Mouse (Mus musculus) adrenal gland, postnatal 36 days (tissue): ENCODE results near the gene Nlrx1. TPM values are rescaled to one million over a fixed set of nuclear protein-coding genes. Genes with fewer than 3 reads are reported as not detected.

Source experiments
- DNase-seq, 2 experiments: peaks; one replicate each; pipeline ENCODE4 v3.0.0; 2021; ENCODE audit warnings: mixed read lengths in 1 of 2
- total RNA-seq, 2 experiments: library from RNA; stranded (reverse); gene quantifications; 2 replicates each; pipeline ENCODE4 v1.2.3; 2021

Nlrx1 gene
- total RNA-seq, 2 experiments from 2014 or later = 14.9 to 32.2 TPM

- no peak for DNase-seq
These were observed 31.8 kb downstream of the Nlrx1 start for GRCm38 (mm10) chr9:44236601-44237000.

GRCm38 (mm10) chr9:44234479-44235427 is 33.6 kb downstream of the Nlrx1 start:
- peak; percentile 79 to 86 for DNase-seq

DNA sequence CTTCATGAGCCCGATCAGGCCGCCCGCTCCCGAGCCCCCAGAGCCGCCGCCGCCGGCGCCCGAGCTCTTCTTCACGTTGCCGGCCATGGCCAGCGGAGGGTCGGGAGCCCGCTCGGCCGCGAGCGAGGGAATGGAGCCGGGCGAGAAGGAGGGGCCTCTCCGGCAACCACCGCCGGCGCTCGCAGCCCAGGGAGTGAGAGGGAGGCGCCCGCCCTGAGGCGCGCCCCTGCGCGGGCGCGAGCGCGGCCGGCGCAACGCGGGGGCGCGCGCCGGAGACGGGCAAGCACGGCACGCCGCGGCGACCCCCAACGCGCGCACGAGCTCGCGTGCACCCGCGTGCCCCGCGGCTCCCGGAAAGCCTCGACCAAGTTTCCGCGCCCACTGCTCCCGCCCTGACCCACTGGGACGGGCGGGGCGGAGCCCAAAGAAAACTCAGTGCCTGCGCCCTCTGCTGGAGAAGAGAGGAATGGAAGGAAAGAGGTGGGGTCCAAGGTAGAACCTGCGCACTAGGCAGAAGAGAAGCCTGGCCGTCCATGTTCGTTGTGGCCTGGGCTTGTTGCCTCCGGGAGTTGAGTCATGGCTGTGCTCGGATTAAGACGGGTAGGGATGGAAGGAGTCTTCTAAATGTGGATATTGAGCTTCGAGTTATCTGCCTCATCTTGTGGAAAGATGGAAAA is 34.5 kb downstream of the Nlrx1 start, which contains the start of gene Cbl:
TSS of gene Cbl (minus strand) at position 248 of the 677 bp plus-strand sequence.
- DNase-seq = peak; percentile 98

DNA sequence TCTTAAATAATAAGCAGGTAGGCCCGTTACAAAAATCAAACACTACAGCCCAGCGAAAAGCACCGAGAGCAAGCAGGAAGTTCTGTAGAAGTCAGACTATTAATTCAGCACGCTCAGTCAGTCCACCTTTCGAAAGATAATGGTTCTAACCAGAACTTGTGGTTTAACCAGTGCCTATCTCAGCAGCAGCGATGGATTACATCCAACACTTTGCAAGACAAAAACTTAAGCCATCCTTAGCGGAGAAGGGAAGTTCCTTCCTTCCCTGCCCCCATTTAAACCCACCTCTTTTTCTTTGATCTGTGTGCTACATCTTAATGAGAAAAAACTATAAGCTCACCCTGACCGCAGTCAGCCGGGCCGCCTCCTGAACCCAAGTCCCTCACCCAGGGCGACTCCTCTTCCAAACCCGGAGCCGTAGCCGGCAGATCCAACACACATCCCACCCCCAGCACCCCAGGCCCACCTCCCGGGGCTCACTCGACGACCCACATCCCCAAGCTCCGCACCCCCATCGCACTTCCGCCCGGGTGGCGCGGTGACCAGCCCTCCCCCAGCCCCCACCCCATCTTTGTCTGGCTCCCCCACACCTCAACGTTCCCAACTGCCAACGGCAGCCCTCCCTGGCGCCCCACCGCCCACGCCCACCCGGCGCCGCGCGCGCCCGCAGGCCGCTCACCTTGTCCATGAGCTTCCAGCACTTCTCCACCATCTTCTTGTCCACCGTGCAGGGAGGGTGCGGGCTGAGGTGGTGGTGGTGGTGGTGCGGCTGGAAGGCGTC is 35.2 kb downstream of the Nlrx1 start:
- peak in 1 of 2 experiments; percentile 47 for DNase-seq

DNA sequence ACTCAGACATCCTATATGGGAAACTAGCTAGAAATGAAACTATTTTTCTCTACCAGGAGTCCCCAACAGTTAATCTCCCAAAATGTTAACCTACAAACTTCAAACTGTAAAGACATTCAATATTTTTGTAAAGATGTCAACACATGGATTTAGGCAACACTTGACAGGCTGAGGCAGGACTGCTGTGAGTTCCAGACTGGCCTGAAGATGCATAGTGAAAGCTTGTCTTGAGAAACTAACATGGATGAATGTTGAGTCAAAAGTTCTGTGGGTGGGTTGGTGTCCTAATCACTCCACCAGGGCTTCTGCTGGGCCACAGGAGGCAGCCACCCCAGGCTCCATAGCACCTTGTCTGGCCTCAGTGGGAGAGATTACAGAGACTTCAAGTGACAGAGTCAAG is 36.8 kb downstream of the Nlrx1 start:
- DNase-seq = no peak

DNA sequence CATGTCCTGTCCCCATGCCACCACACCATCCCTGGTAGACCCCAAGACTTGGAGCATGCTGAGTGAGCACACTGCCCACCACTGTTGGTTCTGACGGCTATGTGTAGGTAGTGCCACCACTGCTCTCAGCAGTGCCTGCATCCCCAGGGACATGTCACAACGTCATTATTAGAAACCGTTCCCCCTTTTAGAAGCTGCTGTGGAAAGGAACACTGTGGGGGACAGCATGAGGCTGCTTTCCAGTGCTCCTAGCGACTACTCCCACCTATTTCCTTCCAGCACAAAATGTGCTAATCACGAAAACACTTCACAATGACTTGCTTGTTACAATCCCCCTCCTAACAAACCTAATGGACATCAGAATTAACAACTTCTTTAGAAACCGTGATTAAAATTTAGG is 42.4 kb downstream of the Nlrx1 start:
- no peak for DNase-seq

GRCm38 (mm10) chr9:44213538-44213937 is 54.9 kb downstream of the Nlrx1 start:
- no peak for DNase-seq

GRCm38 (mm10) chr9:44212406-44212805 is 56.0 kb downstream of the Nlrx1 start:
- DNase-seq = no peak

DNA sequence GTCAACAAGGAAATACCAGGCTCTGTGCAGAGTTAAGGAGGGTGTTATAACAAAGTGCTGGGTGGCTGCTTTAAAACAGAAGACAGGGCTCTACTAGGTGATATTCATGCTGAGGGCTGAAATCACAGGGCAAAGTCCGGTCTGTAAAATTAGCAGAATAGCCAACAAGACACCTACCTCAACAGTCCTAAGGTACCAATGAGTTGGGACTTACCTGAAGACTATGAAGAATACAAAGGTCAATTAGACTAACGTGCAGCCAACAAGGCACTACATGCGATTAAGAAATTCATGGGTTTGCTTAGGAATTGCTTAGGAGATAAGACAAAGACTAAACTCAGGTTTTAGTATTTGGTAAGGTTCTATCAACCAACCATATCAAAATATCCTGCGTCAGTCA is 59.0 kb downstream of the Nlrx1 start:
- DNase-seq = no peak

DNA sequence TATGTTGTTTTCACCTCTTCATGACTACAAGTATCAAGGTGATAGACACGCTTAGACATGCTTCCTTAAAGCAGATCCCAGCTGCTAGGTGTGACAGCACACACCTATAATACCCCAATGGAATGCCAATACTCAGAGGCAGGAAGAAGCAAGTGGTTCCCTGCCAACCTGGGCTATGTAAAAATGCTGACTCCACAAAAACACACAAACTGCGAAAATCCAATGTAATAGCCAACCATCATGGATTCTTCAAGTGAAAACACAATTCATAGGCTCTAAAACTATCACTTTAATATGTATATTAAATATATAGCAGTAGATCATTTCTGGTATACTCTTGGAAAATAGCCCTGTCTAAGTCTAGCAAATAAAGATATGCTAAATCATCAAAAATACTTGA is 60.6 kb downstream of the Nlrx1 start:
- DNase-seq = no peak

Other genes with a start within 250 kb of the Nlrx1 start
- 10 to 100 TPM; 26.4 to 32.7 TPM for gene Thy1, start 225.2 kb downstream of the Nlrx1 start, total RNA-seq
- 10 to 100 TPM; 47.3 to 75.2 TPM for gene Usp2, start 201.6 kb downstream of the Nlrx1 start, total RNA-seq
- under 1 TPM in 1 of 2 experiments, not detected in 1; 0.10 TPM for gene Mfrp, start 166.9 kb downstream of the Nlrx1 start, total RNA-seq
- 10 to 100 TPM; 13.0 to 20.4 TPM for gene C1qtnf5, start 161.4 kb downstream of the Nlrx1 start, total RNA-seq
- under 1 TPM; 0.70 to 0.76 TPM for gene Gm49380, start 155.1 kb downstream of the Nlrx1 start, total RNA-seq
- 10 to 100 TPM; 28.0 to 32.7 TPM for gene Rnf26, start 155.1 kb downstream of the Nlrx1 start, total RNA-seq
- 10 to 100 TPM; 30.7 to 73.7 TPM for gene Mcam, start 134.1 kb downstream of the Nlrx1 start, total RNA-seq
- gene Cbl, start 34.5 kb downstream of the Nlrx1 start, total RNA-seq = 10 to 100 TPM; 28.9 to 40.5 TPM
- gene Ccdc153, start 27.9 kb downstream of the Nlrx1 start, total RNA-seq = 1 to 10 TPM; 2.3 to 3.3 TPM
- gene Pdzd3, start 17.1 kb downstream of the Nlrx1 start, total RNA-seq = not detected
- 10 to 100 TPM; 28.2 to 32.6 TPM for gene Abcg4, start 20.0 kb upstream of the Nlrx1 start, total RNA-seq
- 10 to 100 TPM; 18.9 to 24.4 TPM for gene Hinfp, start 37.1 kb upstream of the Nlrx1 start, total RNA-seq
- gene C2cd2l, start 51.7 kb upstream of the Nlrx1 start, total RNA-seq = 10 to 100 TPM; 37.6 to 50.6 TPM
- gene Dpagt1, start 57.4 kb upstream of the Nlrx1 start, total RNA-seq = 10 to 100 TPM; 25.3 to 32.7 TPM
- gene H2afx, start 66.1 kb upstream of the Nlrx1 start, total RNA-seq = 10 to 100 TPM; 41.3 to 47.7 TPM
- 10 to 100 TPM; 61.8 to 98.3 TPM for gene Hmbs, start 75.6 kb upstream of the Nlrx1 start, total RNA-seq
- gene Vps11, start 93.1 kb upstream of the Nlrx1 start, total RNA-seq = 10 to 100 TPM; 53.0 to 72.7 TPM
- gene Hyou1, start 110.9 kb upstream of the Nlrx1 start, total RNA-seq = 100 to 1,000 TPM; 203 to 204 TPM
- gene Slc37a4, start 128.3 kb upstream of the Nlrx1 start, total RNA-seq = 10 to 100 TPM; 13.5 to 18.6 TPM
- 1,000 to 10,000 TPM; 1,182 to 1,266 TPM for gene Rps25, start 138.5 kb upstream of the Nlrx1 start, total RNA-seq
- gene Trappc4, start 139.0 kb upstream of the Nlrx1 start, total RNA-seq = 10 to 100 TPM; 82.0 to 95.7 TPM
- 10 to 100 TPM; 14.7 to 18.9 TPM for gene Ccdc84, start 150.0 kb upstream of the Nlrx1 start, total RNA-seq
- not detected for gene Foxr1, start 172.5 kb upstream of the Nlrx1 start, total RNA-seq
- not detected for gene Upk2, start 186.4 kb upstream of the Nlrx1 start, total RNA-seq
- gene Bcl9l, start 214.2 kb upstream of the Nlrx1 start, total RNA-seq = 10 to 100 TPM; 47.6 to 51.8 TPM